Mouse (Mus musculus): ENCODE results near the gene Chchd6. TPM values are rescaled to one million over a fixed set of nuclear protein-coding genes. Genes with fewer than 3 reads are reported as not detected.

Chchd6 gene
- polyA plus RNA-seq, 2 experiments, result 12.1 to 16.3 TPM

- no peak for ATAC-seq (ENCODE audit: insufficient read depth)
- no peaks in the 10 kb centered on the region for H3K27me3 ChIP-seq (ENCODE audit: control insufficient read depth, insufficient read depth, low read length)
- WGBS (ENCODE audit: insufficient replicate concordance), result 24% methylated on average over 4 of the region's 4 CpGs
- no peak overlapping the region for H3K9ac ChIP-seq (replicated peaks)
- no peak overlapping the region for H3K4me3 ChIP-seq (ENCODE audit: insufficient read depth in 1 of 2, low read depth in 2 of 2, low read length in 2 of 2)
- H3K4me2 ChIP-seq (ENCODE audit: low read depth), result no peak overlapping the region
- no peaks in the 10 kb centered on the region for H3K9me3 ChIP-seq (ENCODE audit: control insufficient read depth, low read length)
- TF ChIP-seq CTCF (IDR thresholded peaks at IDR 0.05; ENCODE audit: low read depth) (no peak), EP300 (IDR thresholded peaks at IDR 0.05; ENCODE audit: low read depth) (no peak)
- no peaks in the 10 kb centered on the region for H3K4me1 ChIP-seq (replicated peaks; ENCODE audit: control insufficient read depth in 2 of 2, insufficient read depth in 2 of 2, low read length in 1 of 2)
- no peak overlapping the region for H3K27ac ChIP-seq
- DNase-seq (ENCODE audit: low read depth in 3 of 3, low spot score in 3 of 3), result no peak
- H3K36me3 ChIP-seq (replicated peaks; ENCODE audit: control insufficient read depth, insufficient read depth, low read depth), result no peaks in the 10 kb centered on the region
These were observed 42.5 kb upstream of the Chchd6 start for GRCm38 (mm10) chr6:89637977-89638376.

- Histone ChIP-seq H3K27me3 (ENCODE audit: control insufficient read depth, insufficient read depth, low read length) (no peaks in the 10 kb centered on the region), H3K27ac (no peak overlapping the region), H3K36me3 (replicated peaks; ENCODE audit: control insufficient read depth, insufficient read depth, low read depth) (no peaks in the 10 kb centered on the region), H3K4me2 (ENCODE audit: low read depth) (no peak overlapping the region), H3K4me3 (ENCODE audit: insufficient read depth in 1 of 2, low read depth in 2 of 2, low read length in 2 of 2) (no peak overlapping the region), H3K9ac (replicated peaks) (no peak overlapping the region), H3K9me3 (ENCODE audit: control insufficient read depth, low read length) (no peaks in the 10 kb centered on the region), H3K4me1 (replicated peaks; ENCODE audit: control insufficient read depth in 2 of 2, insufficient read depth in 2 of 2, low read length in 1 of 2) (no peaks in the 10 kb centered on the region)
- TF ChIP-seq EP300 (IDR thresholded peaks at IDR 0.05; ENCODE audit: low read depth), result no peak
- TF ChIP-seq CTCF (IDR thresholded peaks at IDR 0.05; ENCODE audit: low read depth), result no peak
- no peak for DNase-seq (ENCODE audit: low read depth in 3 of 3, low spot score in 3 of 3)
- WGBS (ENCODE audit: insufficient replicate concordance), result 18% methylated on average over 8 of the region's 8 CpGs
- ATAC-seq (ENCODE audit: insufficient read depth), result no peak
These were observed 38.9 kb upstream of the Chchd6 start for GRCm38 (mm10) chr6:89634400-89634799.

- no peaks in the 10 kb centered on the region for H3K9me3 ChIP-seq (ENCODE audit: control insufficient read depth, low read length)
- H3K4me3 ChIP-seq (ENCODE audit: insufficient read depth in 1 of 2, low read depth in 2 of 2, low read length in 2 of 2), result no peak overlapping the region
- DNase-seq (ENCODE audit: low read depth in 3 of 3, low spot score in 3 of 3), result no peak
- H3K4me2 ChIP-seq (ENCODE audit: low read depth), result no peak overlapping the region
- no peak for ATAC-seq (ENCODE audit: insufficient read depth)
- TF ChIP-seq EP300 (IDR thresholded peaks at IDR 0.05; ENCODE audit: low read depth), result no peak
- no peak for TF ChIP-seq CTCF (IDR thresholded peaks at IDR 0.05; ENCODE audit: low read depth)
- H3K27ac ChIP-seq, result no peak overlapping the region
- H3K4me1 ChIP-seq (replicated peaks; ENCODE audit: control insufficient read depth in 2 of 2, insufficient read depth in 2 of 2, low read length in 1 of 2), result no peaks in the 10 kb centered on the region
- WGBS (ENCODE audit: insufficient replicate concordance), result 68% methylated on average over 7 of the region's 7 CpGs
- H3K27me3 ChIP-seq (ENCODE audit: control insufficient read depth, insufficient read depth, low read length), result no peaks in the 10 kb centered on the region
- H3K36me3 ChIP-seq (replicated peaks; ENCODE audit: control insufficient read depth, insufficient read depth, low read depth), result no peaks in the 10 kb centered on the region
- no peak overlapping the region for H3K9ac ChIP-seq (replicated peaks)
These were observed 37.7 kb upstream of the Chchd6 start for GRCm38 (mm10) chr6:89633115-89633514.

GRCm38 (mm10) chr6:89631809-89632562 is 36.5 kb upstream of the Chchd6 start:
- Histone ChIP-seq H3K4me3 (ENCODE audit: insufficient read depth in 1 of 2, low read depth in 2 of 2, low read length in 2 of 2) (no peak overlapping the region), H3K27ac (no peak overlapping the region), H3K27me3 (ENCODE audit: control insufficient read depth, insufficient read depth, low read length) (no peaks in the 10 kb centered on the region), H3K9me3 (ENCODE audit: control insufficient read depth, low read length) (no peaks in the 10 kb centered on the region), H3K4me2 (ENCODE audit: low read depth) (no peak overlapping the region), H3K36me3 (replicated peaks; ENCODE audit: control insufficient read depth, insufficient read depth, low read depth) (no peaks in the 10 kb centered on the region), H3K4me1 (replicated peaks; ENCODE audit: control insufficient read depth in 2 of 2, insufficient read depth in 2 of 2, low read length in 1 of 2) (no peaks in the 10 kb centered on the region), H3K9ac (replicated peaks) (no peak overlapping the region)
- WGBS (ENCODE audit: insufficient replicate concordance), result 6% methylated on average over 10 of the region's 10 CpGs
- TF ChIP-seq EP300 (IDR thresholded peaks at IDR 0.05; ENCODE audit: low read depth) (no peak), CTCF (IDR thresholded peaks at IDR 0.05; ENCODE audit: low read depth) (peak; percentile 73)
- ATAC-seq (ENCODE audit: insufficient read depth) (0 out of 2 replicates have a peak, but pooled peaks have one; percentile 31), DNase-seq (ENCODE audit: low read depth in 3 of 3, low spot score in 3 of 3) (peak; percentile 28 to 45 (median 37))

GRCm38 (mm10) chr6:89628045-89628785 is 32.8 kb upstream of the Chchd6 start:
- TF ChIP-seq CTCF (IDR thresholded peaks at IDR 0.05; ENCODE audit: low read depth) (no peak), EP300 (IDR thresholded peaks at IDR 0.05; ENCODE audit: low read depth) (no peak)
- no peaks in the 10 kb centered on the region for H3K36me3 ChIP-seq (replicated peaks; ENCODE audit: control insufficient read depth, insufficient read depth, low read depth)
- DNase-seq (ENCODE audit: low read depth in 3 of 3, low spot score in 3 of 3), result no peak
- no peaks in the 10 kb centered on the region for H3K4me1 ChIP-seq (replicated peaks; ENCODE audit: control insufficient read depth in 2 of 2, insufficient read depth in 2 of 2, low read length in 1 of 2)
- no peaks in the 10 kb centered on the region for H3K27me3 ChIP-seq (ENCODE audit: control insufficient read depth, insufficient read depth, low read length)
- H3K27ac ChIP-seq, result no peak overlapping the region
- H3K4me2 ChIP-seq (ENCODE audit: low read depth), result no peak overlapping the region
- H3K4me3 ChIP-seq (ENCODE audit: insufficient read depth in 1 of 2, low read depth in 2 of 2, low read length in 2 of 2), result no peak overlapping the region
- WGBS (ENCODE audit: insufficient replicate concordance), result 35% methylated on average over 8 of the region's 8 CpGs
- H3K9ac ChIP-seq (replicated peaks), result no peak overlapping the region
- H3K9me3 ChIP-seq (ENCODE audit: control insufficient read depth, low read length), result no peaks in the 10 kb centered on the region
- ATAC-seq (ENCODE audit: insufficient read depth), result no peak
